Mouse (Mus musculus) spleen, postnatal 36 days (tissue): ENCODE results near the gene Iqck.

Experiments
- DNase-seq, 2 experiments: peaks; one replicate each; pipeline ENCODE4 v3.0.0; 2022; ENCODE audit warnings: low spot score in 2 of 2, mixed read lengths in 1 of 2

Gene Iqck

GRCm38 (mm10) chr7:118989275-118989856, 133.8 kb downstream of the Iqck start:
- no peak for DNase-seq

GRCm38 (mm10) chr7:118990282-118990681, 134.7 kb downstream of the Iqck start:
- no peak for DNase-seq

- DNase-seq: no peak
Observed at GRCm38 (mm10) chr7:118991341-118991884, 135.9 kb downstream of the Iqck start.

GRCm38 (mm10) chr7:118992080-118992560, 136.6 kb downstream of the Iqck start:
- no peak for DNase-seq

GRCm38 (mm10) chr7:118992623-118993405, 137.3 kb downstream of the Iqck start:
- DNase-seq: no peak

GRCm38 (mm10) chr7:118993597-118994230, 138.2 kb downstream of the Iqck start:
- no peak for DNase-seq

- no peak for DNase-seq
Observed at GRCm38 (mm10) chr7:118994231-118994842, 138.8 kb downstream of the Iqck start.

- DNase-seq: peak; percentile 79 to 84
Observed at GRCm38 (mm10) chr7:118995007-118995406, 139.5 kb downstream of the Iqck start, which contains the start of gene Gprc5b. TSS of gene Gprc5b (minus strand) at chr7:118995211.

- DNase-seq: no peak
Observed at GRCm38 (mm10) chr7:118995671-118996070, 140.1 kb downstream of the Iqck start.

- DNase-seq: peak; percentile 58 to 64
Observed at GRCm38 (mm10) chr7:118996137-118996837, 140.7 kb downstream of the Iqck start.

GRCm38 (mm10) chr7:118999857-119000256, 144.3 kb downstream of the Iqck start:
- DNase-seq: no peak

GRCm38 (mm10) chr7:119001965-119002364, 146.4 kb downstream of the Iqck start:
- DNase-seq: no peak

- no peak for DNase-seq
Observed at GRCm38 (mm10) chr7:119002501-119002900, 146.9 kb downstream of the Iqck start.

GRCm38 (mm10) chr7:119010854-119011529, 155.4 kb downstream of the Iqck start:
- peak; percentile 3 to 16 for DNase-seq

- DNase-seq: no peak
Observed at GRCm38 (mm10) chr7:119015736-119016135, 160.2 kb downstream of the Iqck start.

- DNase-seq: no peak
Observed at GRCm38 (mm10) chr7:119019537-119019936, 164.0 kb downstream of the Iqck start.
